Mouse (Mus musculus) Patski (cell line): ENCODE measurements around the gene Stxbp1. TPM values are rescaled to one million over a fixed set of nuclear protein-coding genes. Genes with fewer than 3 reads are reported as not detected.
A peak's percentile ranks its signal among the peaks of the same experiment; 100 is the strongest.

Experiments used
- ATAC-seq: fragments of 100-300 bp; one replicate; pipeline ENCODE4 v1.8.0; 2021
- CTCF ChIA-PET: fragments of 350-600 bp; sonication (Branson Sonifier 250); formaldehyde crosslinking; loops from one replicate; lab custom pipeline; 2022; ENCODE audit warnings: inconsistent platforms; lab: Charles Lee
- POLR2A ChIA-PET: fragments of 350-600 bp; sonication (Branson Sonifier 250); formaldehyde crosslinking; loops from one replicate; lab custom pipeline; 2022; ENCODE audit warnings: antibody characterized with exemption, inconsistent platforms; lab: Charles Lee
- DNase-seq: peaks from one replicate; pipeline ENCODE4 v3.0.0-alpha.2; 2011; ENCODE audit warnings: low read depth, low spot score
- H3K27me3 ChIP-seq: fragments of 371-371 bp; one replicate; pipeline ENCODE4 v1.5.1; 2021
- CTCF ChIP-seq: fragments of 100-300 bp; IDR thresholded peaks from one replicate; pipeline ENCODE4 v1.5.1; 2021
- in situ Hi-C: fragments of 300-500 bp; cut with MboI; formaldehyde crosslinking; loops from 3 replicates; pipeline ENCODE4 v1.11.1; 2018; ENCODE audit warnings: low pct_unique_long_range_greater_than_20kb, mixed read lengths
- polyA plus RNA-seq: library from polyadenylated mRNA; unstranded; gene quantifications from one replicate; pipeline ENCODE4 v1.2.3, GENCODE M21; 2021

Gene Stxbp1
- polyA plus RNA-seq, 1 experiment from 2014 or later = 30.1 TPM

- no peaks in the 10 kb centered on the region for H3K27me3 ChIP-seq
- no peak for TF ChIP-seq CTCF
- ChIA-PET CTCF (interaction anchor here (1.5 kb wide), 1 partner anchor 16 kb away, joined by 6 read pairs; no protein-coding TSS in a partner anchor), POLR2A (interaction anchor here (0.6 kb wide), 1 partner anchor 18 kb away, joined by 5 read pairs; no protein-coding TSS in a partner anchor)
- ATAC-seq (no peak), DNase-seq (no peak)
- in situ Hi-C loops = loop anchor here (10.0 kb wide), 1 partner anchor 155 kb away; no protein-coding TSS in a partner anchor
Observed at GRCm38 (mm10) chr2:32779714-32780113, 67.3 kb downstream of the Stxbp1 start.

- CTCF ChIA-PET = interaction anchor here (0.9 to 1.5 kb wide), 2 partner anchors 15 to 149 kb away, joined by 3 to 6 read pairs; no protein-coding TSS in a partner anchor
- no peak for TF ChIP-seq CTCF
- ATAC-seq (no peak), DNase-seq (no peak)
- H3K27me3 ChIP-seq = no peaks in the 10 kb centered on the region
- POLR2A ChIA-PET = no interaction called here
- in situ Hi-C loops = loop anchor here (10.0 kb wide), 1 partner anchor 156 kb away; no protein-coding TSS in a partner anchor
Observed at GRCm38 (mm10) chr2:32779131-32779530, 67.9 kb downstream of the Stxbp1 start.

GRCm38 (mm10) chr2:32778081-32778480, 69.0 kb downstream of the Stxbp1 start:
- ChIA-PET CTCF (interaction anchor here (1.0 kb wide), 1 partner anchor 43 kb away, joined by 3 read pairs; no protein-coding TSS in a partner anchor), POLR2A (no interaction called here)
- TF ChIP-seq CTCF = no peak
- ATAC-seq (no peak), DNase-seq (no peak)
- in situ Hi-C loops = loop anchor here (10.0 kb wide), 1 partner anchor 157 kb away; no protein-coding TSS in a partner anchor
- H3K27me3 ChIP-seq = no peaks in the 10 kb centered on the region

- no peaks in the 10 kb centered on the region for H3K27me3 ChIP-seq
- in situ Hi-C loops = loop anchor here (10.0 kb wide), 1 partner anchor 159 kb away; no protein-coding TSS in a partner anchor
- ChIA-PET CTCF (interaction anchor here (0.8 kb wide), 1 partner anchor 62 kb away, joined by 4 read pairs; no protein-coding TSS in a partner anchor), POLR2A (no interaction called here)
- no peak for ATAC-seq
- TF ChIP-seq CTCF = no peak
- no peak for DNase-seq
Observed at GRCm38 (mm10) chr2:32776192-32776591, 70.9 kb downstream of the Stxbp1 start.

- POLR2A ChIA-PET = interaction anchor here (2.2 kb wide), 1 partner anchor 17 kb away, joined by 8 read pairs; no protein-coding TSS in a partner anchor
- TF ChIP-seq CTCF = no peak
- no peaks in the 10 kb centered on the region for H3K27me3 ChIP-seq
- peak; percentile 83 for ATAC-seq
- in situ Hi-C loops = loop anchor here (10.0 kb wide), 1 partner anchor 159 kb away; no protein-coding TSS in a partner anchor
- peak; percentile 80 for DNase-seq
- CTCF ChIA-PET = interaction anchor here (1.1 to 1.5 kb wide), 2 partner anchors 8 to 12 kb away, joined by 3 read pairs; partner anchors contain the start of gene Cfap157
Observed at GRCm38 (mm10) chr2:32775359-32776074, 71.5 kb downstream of the Stxbp1 start, which contains the start of the genes Ttc16 and Ptrh1. TSS of gene Ttc16 (minus strand) at chr2:32775633. TSS of gene Ptrh1 (plus strand) at chr2:32775786.

- POLR2A ChIA-PET = no interaction called here
- CTCF ChIA-PET = no interaction called here
- in situ Hi-C loops = loop anchor here (10.0 kb wide), 1 partner anchor 162 kb away; no protein-coding TSS in a partner anchor
- no peak for TF ChIP-seq CTCF
- ATAC-seq (no peak), DNase-seq (no peak)
- no peaks in the 10 kb centered on the region for H3K27me3 ChIP-seq
Observed at GRCm38 (mm10) chr2:32772626-32773279, 74.3 kb downstream of the Stxbp1 start.

- ATAC-seq (no peak), DNase-seq (no peak)
- POLR2A ChIA-PET = interaction anchor here (0.7 kb wide), 1 partner anchor 10 kb away, joined by 3 read pairs; no protein-coding TSS in a partner anchor
- in situ Hi-C loops = loop anchor here (10.0 kb wide), 1 partner anchor 163 kb away; no protein-coding TSS in a partner anchor
- TF ChIP-seq CTCF = no peak
- H3K27me3 ChIP-seq = no peaks in the 10 kb centered on the region
- CTCF ChIA-PET = no interaction called here
Observed at GRCm38 (mm10) chr2:32771886-32772285, 75.2 kb downstream of the Stxbp1 start.

- CTCF ChIA-PET = no interaction called here
- no peak for TF ChIP-seq CTCF
- in situ Hi-C loops = loop anchor here (10.0 kb wide), 1 partner anchor 165 kb away; no protein-coding TSS in a partner anchor
- POLR2A ChIA-PET = no interaction called here
- H3K27me3 ChIP-seq = no peaks in the 10 kb centered on the region
- ATAC-seq (no peak), DNase-seq (no peak)
Observed at GRCm38 (mm10) chr2:32769327-32770085, 77.5 kb downstream of the Stxbp1 start.

- H3K27me3 ChIP-seq = no peaks in the 10 kb centered on the region
- ChIA-PET CTCF (no interaction called here), POLR2A (no interaction called here)
- DNase-seq (no peak), ATAC-seq (no peak)
- TF ChIP-seq CTCF = no peak
- in situ Hi-C loops = no loop called here
Observed at GRCm38 (mm10) chr2:32768661-32769285, 78.3 kb downstream of the Stxbp1 start.
